Mouse (Mus musculus): ENCODE measurements around the gene Tada2b. TPM values are rescaled to one million over a fixed set of nuclear protein-coding genes. Genes with fewer than 3 reads are reported as not detected.

Gene Tada2b
- total RNA-seq, 2 experiments from 2014 or later: 27.8 to 28.2 TPM

DNA sequence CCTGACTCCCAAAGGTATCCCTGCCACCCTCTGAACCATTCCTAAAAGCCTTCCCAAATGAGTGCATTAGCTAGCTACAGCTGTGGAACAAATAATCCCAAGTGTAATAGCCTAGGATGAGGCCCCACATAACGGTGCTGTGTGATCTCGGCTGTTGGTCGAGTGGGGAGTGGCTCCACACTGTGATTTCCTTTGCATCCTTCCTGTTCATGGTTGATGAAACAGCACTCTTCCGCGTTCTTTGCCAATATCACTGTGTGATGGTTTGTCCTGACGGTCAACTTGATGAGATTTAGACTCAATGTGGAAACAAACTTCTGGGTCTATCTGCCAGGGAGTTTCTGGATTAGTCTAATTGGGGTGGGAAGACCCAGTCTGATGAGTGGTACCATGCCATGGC is 31.3 kb downstream of the Tada2b start:
- intact Hi-C loops (cut with DNase I): no loop called here
- DNase-seq (ENCODE audit: low spot score in 2 of 2): no peak

DNA sequence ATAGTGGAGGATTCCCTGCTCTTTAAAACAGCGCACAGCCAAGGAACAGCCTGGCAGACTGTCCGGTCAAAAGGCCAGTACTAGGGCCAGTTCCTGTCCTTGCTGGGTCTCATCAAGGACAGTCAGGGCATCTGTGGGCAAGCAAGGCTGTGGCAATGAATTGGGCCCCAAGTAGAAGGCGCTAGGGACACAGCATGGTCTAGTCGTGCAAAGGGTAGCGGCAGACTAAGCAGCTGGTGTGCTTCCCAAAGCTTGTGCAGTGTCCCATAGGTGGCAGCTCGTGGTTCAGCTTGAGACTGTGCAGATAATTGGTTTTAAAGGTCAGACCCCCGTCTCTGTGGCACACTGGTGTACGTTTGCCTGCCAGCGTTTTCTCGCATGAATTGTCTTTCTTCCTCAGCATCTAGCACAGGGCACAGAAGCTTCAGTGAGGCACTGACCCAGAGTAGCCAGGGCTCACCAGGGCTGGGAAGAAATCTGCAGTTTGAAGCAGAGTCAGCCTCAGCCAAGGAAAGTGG is 32.2 kb downstream of the Tada2b start:
- DNase-seq (ENCODE audit: low spot score in 2 of 2): no peak
- intact Hi-C loops (cut with DNase I): no loop called here

DNA sequence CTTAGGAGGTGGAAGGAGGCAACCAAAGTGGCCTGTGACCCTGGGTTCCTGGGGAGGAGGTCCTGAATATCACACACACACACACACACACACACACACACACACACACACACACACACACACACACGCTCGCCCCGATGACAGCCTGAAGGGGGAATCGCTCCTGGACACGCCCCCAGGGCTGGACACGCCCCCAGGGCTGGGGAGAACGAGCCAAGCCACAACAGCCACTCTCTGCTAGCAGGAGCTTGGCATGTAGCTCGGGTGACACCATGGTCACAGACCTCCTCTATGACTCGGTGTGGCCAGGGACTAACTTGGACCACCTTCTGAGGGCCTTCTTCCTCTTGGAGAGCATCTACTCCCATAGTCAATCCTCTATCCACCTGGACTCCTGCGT is 33.0 kb downstream of the Tada2b start:
- intact Hi-C loops (cut with DNase I): no loop called here

DNA sequence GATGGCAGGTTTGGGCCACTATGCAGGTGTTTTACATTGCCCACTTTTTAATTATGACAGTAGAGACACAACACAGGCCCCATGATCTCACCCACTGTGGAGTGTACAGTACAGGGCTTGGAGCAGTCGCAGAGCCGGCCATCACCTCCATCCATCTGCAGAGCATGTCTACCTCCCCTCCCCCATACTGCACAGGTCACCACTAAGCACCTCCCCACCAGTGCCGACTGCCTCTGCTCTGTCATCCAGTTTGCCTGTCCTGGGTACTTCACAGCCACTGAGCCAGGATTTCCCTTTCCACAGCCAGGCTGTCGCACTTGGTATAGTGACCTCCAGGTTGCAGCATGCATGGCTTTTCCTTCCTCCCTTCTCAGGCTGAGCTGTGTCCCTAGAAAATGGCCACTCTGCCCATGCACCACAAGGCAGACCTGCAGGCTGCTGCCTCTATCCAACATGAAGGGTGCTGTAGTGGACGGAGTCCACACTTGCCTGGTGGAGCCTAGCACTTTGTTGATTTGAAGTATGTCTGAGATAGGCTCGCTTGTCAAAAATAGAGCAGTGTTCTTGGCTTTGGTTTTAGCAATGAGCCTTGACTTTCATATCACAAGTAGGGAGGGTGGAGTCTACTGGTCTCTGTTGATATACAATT is 34.3 kb downstream of the Tada2b start:
- intact Hi-C loops (cut with DNase I): no loop called here
- DNase-seq (ENCODE audit: low spot score in 2 of 2): no peak

More for the DNA sequence above, 33.0 kb downstream of the Tada2b start:
- no peak for DNase-seq (ENCODE audit: low spot score in 2 of 2)

DNA sequence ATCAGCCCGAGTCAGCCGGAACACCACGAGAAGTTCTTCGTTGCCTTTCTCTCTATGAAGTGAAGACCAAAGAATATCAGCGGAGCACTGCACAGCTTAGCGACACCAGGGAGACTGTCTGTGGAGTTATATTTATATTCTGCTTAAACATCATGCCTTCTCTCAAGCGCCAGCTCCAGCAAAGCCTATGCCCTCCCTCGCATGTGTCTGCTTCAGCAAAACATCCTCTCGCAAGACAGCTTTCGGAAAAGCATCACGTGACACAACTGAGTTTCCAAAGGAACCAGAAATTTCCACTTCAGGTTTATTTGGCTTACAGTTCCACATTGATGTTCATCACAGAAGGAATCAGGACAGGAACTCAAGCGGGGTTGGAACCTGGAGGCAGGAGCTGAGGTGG is 36.2 kb downstream of the Tada2b start:
- intact Hi-C loops (cut with DNase I): no loop called here
- DNase-seq (ENCODE audit: low spot score in 2 of 2): no peak

DNA sequence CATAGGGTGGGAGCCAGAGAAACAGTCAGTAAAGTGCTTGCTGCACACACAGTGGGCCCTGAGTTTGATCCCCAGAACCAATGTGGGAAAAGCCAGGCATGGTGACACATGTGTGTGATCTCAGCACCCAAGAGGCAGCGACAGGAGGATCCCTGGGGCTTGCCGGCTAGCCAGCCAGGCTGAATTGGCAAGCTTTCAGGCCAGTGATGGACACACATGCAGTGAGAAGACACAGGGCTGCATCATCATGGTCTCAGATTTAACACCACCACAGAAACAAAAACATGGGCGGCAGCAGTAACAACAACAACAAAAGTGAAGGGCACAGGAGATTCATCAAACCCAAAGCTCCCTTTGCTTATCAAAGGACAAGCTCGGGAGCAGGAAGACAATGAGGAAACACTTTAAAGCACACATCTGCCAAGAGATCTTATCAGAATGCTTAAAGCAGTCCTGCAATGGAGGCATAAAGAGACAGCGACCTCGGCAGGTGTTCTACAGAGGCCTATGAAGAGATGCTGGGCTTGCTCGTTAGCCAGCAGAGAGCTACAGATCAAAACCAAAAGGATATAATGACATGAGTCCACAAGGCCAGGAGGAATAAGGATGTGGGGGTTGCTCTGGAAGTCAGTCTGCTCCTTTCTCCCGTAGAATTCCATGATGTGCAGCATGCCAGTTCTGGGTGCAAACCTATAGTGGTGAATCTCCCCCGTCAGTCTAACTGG is 37.8 kb downstream of the Tada2b start:
- intact Hi-C loops (cut with DNase I): no loop called here
- DNase-seq (ENCODE audit: low spot score in 2 of 2): no peak

DNA sequence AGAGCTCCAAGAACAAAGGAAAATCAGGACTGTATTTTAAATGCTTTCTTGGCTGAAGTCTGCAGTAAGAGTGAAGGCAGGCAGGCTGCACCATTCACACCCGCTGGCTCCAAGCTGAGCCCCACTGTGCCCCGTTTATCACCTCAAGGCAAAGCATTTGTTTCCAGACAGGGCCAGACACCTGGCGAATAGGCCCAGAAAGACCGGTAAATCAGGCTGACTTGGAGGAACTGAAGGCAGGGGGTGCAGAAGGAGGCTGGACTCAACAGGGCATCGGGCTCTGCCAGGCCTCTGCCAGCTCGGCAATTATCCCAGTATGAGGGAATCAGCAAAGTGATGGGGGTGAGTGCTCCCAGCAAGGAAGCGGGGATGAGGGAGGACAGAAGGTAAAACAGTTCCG is 39.1 kb downstream of the Tada2b start:
- DNase-seq (ENCODE audit: low spot score in 2 of 2): no peak
- intact Hi-C loops (cut with DNase I): no loop called here

DNA sequence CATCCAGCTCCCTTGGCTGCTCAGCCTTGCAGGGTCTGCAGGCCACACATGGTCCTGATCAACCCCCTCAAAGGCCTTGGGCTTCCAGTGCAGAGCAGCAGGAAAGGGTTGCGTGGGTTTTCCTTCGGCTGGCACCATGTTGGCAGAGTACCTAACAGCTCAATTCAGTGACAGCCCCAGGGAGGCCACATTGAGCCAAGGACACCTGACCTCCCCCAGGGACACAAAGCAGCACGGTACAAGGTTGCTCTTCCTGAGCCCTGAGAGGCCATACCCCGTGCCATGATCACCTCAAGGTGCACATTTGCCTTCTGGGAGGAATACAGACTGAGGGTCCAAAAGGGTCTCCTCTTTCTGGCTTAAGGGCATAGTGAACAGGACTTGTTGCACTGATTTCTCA is 39.5 kb downstream of the Tada2b start:
- DNase-seq (ENCODE audit: low spot score in 2 of 2): no peak
- intact Hi-C loops (cut with DNase I): no loop called here

DNA sequence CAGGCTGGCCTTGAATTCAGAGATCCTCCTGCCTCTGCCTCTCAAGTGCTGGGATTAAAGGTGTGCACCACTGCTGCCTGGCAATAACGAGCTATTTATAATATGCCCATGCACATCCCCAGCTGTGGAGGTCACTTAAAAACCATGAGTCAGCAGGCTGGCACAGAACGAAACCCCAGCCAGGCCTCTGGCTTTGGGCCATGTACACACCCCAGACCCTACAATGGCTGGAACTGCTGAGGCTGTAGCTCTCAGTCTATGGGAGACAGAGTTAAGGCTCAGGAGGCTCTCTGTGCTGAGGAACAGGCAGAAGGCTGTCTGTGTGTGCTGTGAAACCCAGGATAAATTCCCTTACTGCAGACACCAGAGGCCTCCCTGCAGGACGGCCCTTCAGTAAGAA is 43.3 kb downstream of the Tada2b start:
- intact Hi-C loops (cut with DNase I): no loop called here
- no peak for DNase-seq (ENCODE audit: low spot score in 2 of 2)

DNA sequence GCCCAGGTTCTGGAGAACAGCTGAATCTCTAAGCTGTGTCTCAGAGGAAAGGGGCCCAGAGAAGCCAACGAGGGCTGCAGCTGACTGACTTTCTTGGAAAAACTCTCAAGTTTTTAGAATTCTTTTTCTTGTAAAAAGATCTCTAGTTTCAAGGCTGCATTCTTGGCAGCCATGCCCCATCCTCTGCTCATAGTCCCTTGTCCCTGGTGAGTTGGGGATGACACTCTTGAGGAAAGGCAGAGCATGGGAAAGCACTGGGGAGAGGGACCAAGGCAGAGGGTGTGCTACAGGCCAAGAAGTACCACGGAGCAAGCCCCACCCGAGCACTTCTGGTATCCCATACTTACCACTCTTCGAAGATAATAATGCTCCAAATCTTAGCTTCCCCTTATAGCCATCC is 47.2 kb downstream of the Tada2b start:
- DNase-seq (ENCODE audit: low spot score in 2 of 2): no peak
- intact Hi-C loops (cut with DNase I): no loop called here

DNA sequence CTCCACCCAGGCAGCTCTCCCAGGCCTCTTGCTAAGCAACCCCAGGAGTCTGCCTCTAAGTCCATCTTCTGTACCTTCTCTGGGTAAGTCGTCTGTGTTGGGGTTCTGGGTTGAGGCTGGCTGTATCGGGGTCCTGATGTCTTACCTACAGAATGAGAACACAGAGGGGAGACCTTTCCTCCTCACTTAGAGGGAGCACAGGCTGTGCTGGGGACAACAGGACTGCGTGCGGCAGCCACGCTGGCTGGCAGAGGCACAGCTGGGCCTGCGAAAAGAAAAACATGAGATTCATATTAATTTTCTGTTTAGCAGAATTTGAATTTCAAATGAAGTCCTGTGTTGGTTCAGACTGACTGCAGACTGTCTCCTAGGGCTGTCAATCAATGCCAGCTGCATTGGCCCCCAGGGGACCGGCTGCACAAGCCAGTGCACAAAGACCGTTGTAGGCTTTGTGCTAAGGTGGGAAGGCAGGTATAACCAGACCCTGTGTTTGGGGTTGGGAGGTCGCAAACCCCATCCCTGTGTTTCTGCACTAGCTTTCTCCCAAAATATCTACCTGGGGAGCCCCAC is 49.6 kb downstream of the Tada2b start:
- intact Hi-C loops (cut with DNase I): no loop called here
- DNase-seq (ENCODE audit: low spot score in 2 of 2): no peak

DNA sequence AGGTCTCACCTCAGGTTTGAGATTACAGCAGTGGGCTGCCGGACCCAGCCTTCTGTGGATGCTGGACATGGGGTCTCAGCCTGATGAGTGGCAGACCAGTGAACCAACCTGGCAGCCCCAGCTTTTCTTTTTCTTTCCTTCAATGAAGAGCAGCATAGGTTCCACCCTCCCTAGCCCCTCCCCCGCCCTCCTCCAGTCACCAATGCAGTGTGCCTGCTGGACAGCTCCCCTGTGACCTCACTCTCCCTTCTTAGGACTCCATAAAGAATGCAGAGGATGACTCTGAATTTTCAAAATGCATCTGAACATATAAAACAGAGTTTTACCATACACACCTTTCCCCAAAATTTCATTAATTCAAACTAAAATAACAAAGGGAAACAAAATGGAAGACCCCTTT is 52.4 kb downstream of the Tada2b start:
- intact Hi-C loops (cut with DNase I): no loop called here
- DNase-seq (ENCODE audit: low spot score in 2 of 2): no peak

DNA sequence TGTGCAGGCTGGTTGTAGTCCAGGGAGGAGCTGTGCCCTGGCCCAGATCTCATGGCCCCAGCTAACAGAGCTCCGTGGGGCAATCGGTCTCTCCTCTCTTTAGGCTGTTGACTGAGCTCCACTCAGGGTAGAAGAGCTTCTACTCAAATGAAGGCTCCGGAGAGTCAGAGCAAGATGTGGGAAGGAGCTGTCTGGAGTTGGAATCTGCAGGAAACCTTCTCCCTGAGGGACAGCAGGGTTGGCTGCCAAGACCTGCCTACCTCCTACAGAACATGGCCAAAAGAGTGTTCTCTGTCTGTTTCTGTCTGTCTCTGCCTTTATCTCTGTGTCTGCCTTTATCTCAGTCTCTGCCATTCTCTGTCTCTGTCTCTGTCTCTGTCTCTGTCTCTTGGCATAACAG is 54.5 kb downstream of the Tada2b start:
- intact Hi-C loops (cut with DNase I): no loop called here

DNA sequence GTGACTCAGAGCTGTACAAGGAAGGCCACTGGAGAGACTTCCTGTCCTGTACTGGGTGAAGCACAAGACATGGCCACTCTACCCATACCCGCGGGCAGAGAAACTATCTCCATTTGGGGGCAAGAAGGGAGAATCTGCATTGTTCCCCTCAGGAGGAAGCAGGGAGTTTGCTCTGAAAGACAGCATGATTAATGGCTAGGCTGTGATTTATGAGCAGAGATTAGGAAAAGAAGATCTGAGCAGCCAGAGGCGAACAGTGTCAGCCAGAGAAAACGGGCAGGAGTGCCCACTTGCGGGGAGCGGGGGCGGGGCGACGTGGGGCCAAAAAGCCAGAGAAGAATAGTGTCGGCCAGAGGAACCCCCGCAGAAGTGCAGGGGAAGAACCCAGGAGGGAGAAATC is 56.3 kb downstream of the Tada2b start:
- intact Hi-C loops (cut with DNase I): no loop called here
- DNase-seq (ENCODE audit: low spot score in 2 of 2): no peak

More for the DNA sequence above, 54.5 kb downstream of the Tada2b start:
- DNase-seq (ENCODE audit: low spot score in 2 of 2): no peak

DNA sequence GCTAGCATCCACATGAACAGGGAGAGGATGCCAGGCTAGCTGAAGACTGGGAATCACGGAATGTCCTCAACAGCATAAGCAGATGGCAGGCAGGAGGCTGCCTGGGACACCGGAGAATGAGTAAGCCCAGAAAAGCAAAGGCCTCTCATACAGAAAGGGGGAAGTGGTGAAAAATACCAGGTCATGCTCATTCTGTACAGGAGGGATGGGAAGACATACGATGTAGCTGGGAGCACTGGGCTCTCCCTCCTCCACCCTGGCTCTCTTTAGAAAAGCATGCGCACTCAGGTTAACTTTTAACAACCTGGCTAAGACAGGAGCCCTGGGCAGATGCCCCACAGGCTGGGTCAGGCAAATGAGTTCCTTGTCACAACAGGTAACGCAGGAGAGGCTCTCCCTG is 57.7 kb downstream of the Tada2b start:
- intact Hi-C loops (cut with DNase I): no loop called here
- DNase-seq (ENCODE audit: low spot score in 2 of 2): peak; percentile 55 to 62

DNA sequence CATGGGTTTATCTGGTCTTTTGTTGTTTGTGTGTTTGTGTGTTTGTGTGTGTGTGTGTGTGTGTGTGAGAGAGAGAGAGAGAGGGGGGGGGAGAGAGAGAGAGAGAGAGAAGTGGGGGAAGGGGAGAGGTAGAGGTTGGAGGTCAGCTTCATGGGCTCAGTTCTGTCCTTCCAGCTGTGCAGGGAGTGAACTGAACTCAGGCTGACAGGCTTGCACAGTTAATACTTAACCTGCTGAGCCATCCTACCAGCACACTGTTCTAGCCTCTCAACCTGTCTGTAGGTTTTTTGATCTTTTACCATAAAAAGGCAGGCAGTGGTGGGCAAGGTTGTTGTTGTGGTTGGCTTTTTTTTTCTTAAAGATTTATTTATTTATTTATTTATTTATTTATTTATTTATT is 59.4 kb downstream of the Tada2b start:
- DNase-seq (ENCODE audit: low spot score in 2 of 2): no peak
- intact Hi-C loops (cut with DNase I): no loop called here

Other genes starting within 250 kb of the Tada2b start
- gene Sorcs2, start 86.1 kb downstream of the Tada2b start, total RNA-seq (2021): 10 to 100 TPM; 36.6 to 45.0 TPM
- 10 to 100 TPM; 21.1 to 22.9 TPM for gene Grpel1, start 19.3 kb downstream of the Tada2b start, total RNA-seq (2021)
- 1 to 10 TPM; 1.0 to 1.1 TPM for gene Ccdc96, start 303 bp upstream of the Tada2b start, total RNA-seq (2021)
- gene Tbc1d14, start 109.0 kb upstream of the Tada2b start, total RNA-seq (2021): 10 to 100 TPM; 73.1 to 79.2 TPM
- gene D5Ertd579e, start 211.7 kb upstream of the Tada2b start, total RNA-seq (2021): 100 to 1,000 TPM in 1 of 2 experiments, 10 to 100 TPM in 1; 90.2 to 105 TPM

All from left cerebral cortex, postnatal 36 days (tissue).